Mouse (Mus musculus) lung, embryonic 14.5 days (tissue): Measurements from ENCODE around the gene Rpp14. TPM values are rescaled to one million over a fixed set of nuclear protein-coding genes. Genes with fewer than 3 reads are reported as not detected.

Experiments
- ATAC-seq: fragments of 200-750 bp; cut with Nextera tagmentation; 2 replicates; pipeline ENCODE4 v1.8.0; 2017; ENCODE audit warnings: mild to moderate bottlenecking, moderate TSS enrichment, moderate library complexity; ENCODE audit not compliant: insufficient read depth
- DNase-seq: peaks from one replicate; pipeline ENCODE4 v3.0.0-alpha.2; 2015
- H3K27ac ChIP-seq: fragments of 300-500 bp; sonication (generic); 2 replicates; pipeline ENCODE4 v1.5.1; 2014; ENCODE audit warnings: low read depth, mild to moderate bottlenecking, moderate library complexity
- H3K27me3 ChIP-seq: fragments of 300-500 bp; sonication (generic); 2 replicates; pipeline ENCODE4 v1.6.1; 2014; ENCODE audit warnings: low read length, control low read depth; ENCODE audit not compliant: insufficient read depth
- H3K36me3 ChIP-seq: fragments of 300-500 bp; sonication (generic); 2 replicates; pipeline ENCODE4 v1.6.1; 2014; ENCODE audit warnings: control low read depth; ENCODE audit not compliant: insufficient read depth
- H3K4me1 ChIP-seq: fragments of 300-500 bp; sonication (generic); 2 replicates; pipeline ENCODE4 v1.6.1; 2014; ENCODE audit warnings: antibody characterized with exemption, control low read depth; ENCODE audit not compliant: insufficient read depth
- H3K4me2 ChIP-seq: fragments of 300-500 bp; sonication (generic); 2 replicates; pipeline ENCODE4 v1.6.1; 2014; ENCODE audit warnings: mild to moderate bottlenecking
- H3K4me3 ChIP-seq: fragments of 300-500 bp; sonication (generic); 2 replicates; pipeline ENCODE4 v1.5.1; 2014; ENCODE audit warnings: low read depth, low read length
- H3K9ac ChIP-seq: fragments of 300-500 bp; sonication (generic); 2 replicates; pipeline ENCODE4 v1.6.1; 2014
- H3K9me3 ChIP-seq: fragments of 300-500 bp; sonication (generic); 2 replicates; pipeline ENCODE4 v1.6.1; 2016; ENCODE audit warnings: low read depth, low read length, control low read depth
- CTCF ChIP-seq: IDR thresholded peaks from 2 replicates; pipeline ENCODE4 v1.5.1; 2016; ENCODE audit warnings: antibody characterized with exemption, low read depth
- WGBS: fragments of 180-500 bp; shearing (Covaris S2); extraction: QIAGEN DNeasy Blood & Tissue Kit; methylation state at CpG from one replicate; pipeline ENCODE4 v1.1.7; 2014; 5-methylcytosine and 5-hydroxymethylcytosine counted together
- polyA plus RNA-seq: library from polyadenylated mRNA; unstranded; fragments of >200 nt; fragmentation: Nextera tagmentation; extraction: Ambion mirVana; gene quantifications from 2 replicates; pipeline ENCODE4 v1.2.1, GENCODE M21; 2014

Gene Rpp14
- polyA plus RNA-seq, 1 experiment from 2014 or later, result 60.1 TPM

DNA sequence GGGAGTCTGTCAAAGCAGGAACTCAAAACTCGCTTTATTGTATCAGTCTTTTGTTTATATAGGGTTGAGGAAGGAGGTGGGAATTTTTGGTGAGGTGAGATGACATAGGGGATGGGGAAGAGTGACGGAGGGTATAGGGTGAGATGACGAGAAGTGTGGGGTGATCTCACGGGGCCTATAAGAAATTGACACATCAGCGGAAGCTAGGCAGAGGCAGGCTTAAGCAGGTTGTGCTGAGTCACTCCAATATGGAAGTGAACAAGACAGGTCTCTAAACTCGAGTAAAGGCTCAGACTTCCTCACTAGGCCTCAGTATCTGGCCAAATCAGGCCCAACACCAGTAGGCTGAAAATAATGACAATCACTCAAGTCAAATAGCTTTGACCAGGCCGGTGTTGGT lies 20.2 kb upstream of the Rpp14 start:
- no peak for TF ChIP-seq CTCF
- Histone ChIP-seq H3K4me2 (no peak overlapping the region), H3K9ac (no peak overlapping the region), H3K27me3 (no peaks in the 10 kb centered on the region), H3K4me1 (no peaks in the 10 kb centered on the region), H3K9me3 (no peaks in the 10 kb centered on the region), H3K36me3 (no peaks in the 10 kb centered on the region), H3K27ac (no peak overlapping the region), H3K4me3 (no peak overlapping the region)
- no peak for ATAC-seq
- no peak for DNase-seq
- 88% methylated on average over 7 of the region's 7 CpGs for WGBS

DNA sequence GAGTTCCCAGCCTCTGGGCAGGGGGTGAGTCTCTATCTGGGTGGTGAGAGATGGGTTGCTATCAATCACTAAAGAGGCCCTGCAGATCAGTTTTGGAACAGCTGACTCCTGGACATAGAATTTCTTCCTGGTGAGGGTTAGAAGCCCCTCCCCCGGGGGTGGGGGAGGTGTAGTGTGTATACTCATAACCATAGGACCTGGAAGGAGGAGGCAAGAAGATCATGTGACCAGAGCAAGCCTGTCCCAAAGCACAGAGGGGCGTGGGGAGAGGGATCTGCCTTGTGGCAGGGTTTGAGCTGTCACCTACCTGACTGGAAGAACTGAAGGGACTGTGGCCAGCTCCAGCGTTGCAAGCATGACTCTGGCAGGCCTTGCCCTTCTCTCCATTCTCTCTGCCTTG lies 18.1 kb upstream of the Rpp14 start:
- no peaks in the 10 kb centered on the region for H3K36me3 ChIP-seq
- H3K9me3 ChIP-seq, result no peaks in the 10 kb centered on the region
- ATAC-seq, result 0 out of 2 replicates have a peak, but pooled peaks have one; percentile 47
- WGBS, result 23% methylated on average over 3 of the region's 3 CpGs
- H3K9ac ChIP-seq, result no peak overlapping the region
- H3K4me1 ChIP-seq, result no peaks in the 10 kb centered on the region
- no peaks in the 10 kb centered on the region for H3K27me3 ChIP-seq
- TF ChIP-seq CTCF, result no peak
- peak; percentile 4 for DNase-seq
- H3K4me2 ChIP-seq, result no peak overlapping the region
- no peak overlapping the region for H3K4me3 ChIP-seq
- no peak overlapping the region for H3K27ac ChIP-seq

DNA sequence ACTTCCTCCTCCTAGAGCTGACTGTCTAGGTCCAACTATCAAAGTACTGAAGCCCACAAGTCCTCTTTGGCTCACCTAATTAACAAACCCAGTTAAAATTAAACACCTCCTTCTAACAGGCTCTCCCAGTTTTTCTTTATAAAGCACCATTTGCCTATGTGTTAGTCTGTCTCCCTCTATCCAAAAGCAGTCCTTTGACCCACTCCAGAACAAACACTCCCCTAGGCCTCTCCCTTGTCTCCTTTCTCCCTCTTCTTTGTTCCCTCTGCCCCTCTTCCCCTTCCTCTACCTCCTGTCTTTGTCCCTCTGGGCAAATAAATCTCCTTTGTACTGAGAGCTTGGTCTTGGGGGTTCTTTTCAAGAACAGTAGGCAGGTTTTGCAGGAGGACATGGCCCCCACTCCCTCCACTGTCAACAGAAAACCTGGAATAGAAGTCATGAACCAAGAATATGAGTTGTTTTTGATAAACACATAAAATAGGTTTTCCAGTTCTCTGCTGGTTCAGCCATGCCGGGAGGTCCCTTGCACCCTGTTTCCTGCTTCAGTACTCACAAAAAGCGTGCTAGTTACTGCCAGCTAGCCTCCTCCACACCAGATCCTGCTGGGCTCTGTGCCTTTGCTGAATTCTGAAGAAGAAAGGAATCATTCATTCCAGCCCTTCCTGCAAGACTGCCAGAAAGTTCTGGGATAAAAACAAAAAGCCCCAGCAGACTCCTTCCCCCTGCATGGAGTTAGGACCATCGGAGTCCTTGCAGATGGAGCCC lies 17.4 kb upstream of the Rpp14 start:
- Histone ChIP-seq H3K9me3 (no peaks in the 10 kb centered on the region), H3K27ac (no peak overlapping the region), H3K27me3 (no peaks in the 10 kb centered on the region), H3K4me1 (no peaks in the 10 kb centered on the region), H3K9ac (no peak overlapping the region), H3K4me3 (no peak overlapping the region), H3K4me2 (no peak overlapping the region), H3K36me3 (no peaks in the 10 kb centered on the region)
- WGBS, result 59% methylated on average over 3 of the region's 3 CpGs
- ATAC-seq, result no peak
- DNase-seq, result no peak
- no peak for TF ChIP-seq CTCF

DNA sequence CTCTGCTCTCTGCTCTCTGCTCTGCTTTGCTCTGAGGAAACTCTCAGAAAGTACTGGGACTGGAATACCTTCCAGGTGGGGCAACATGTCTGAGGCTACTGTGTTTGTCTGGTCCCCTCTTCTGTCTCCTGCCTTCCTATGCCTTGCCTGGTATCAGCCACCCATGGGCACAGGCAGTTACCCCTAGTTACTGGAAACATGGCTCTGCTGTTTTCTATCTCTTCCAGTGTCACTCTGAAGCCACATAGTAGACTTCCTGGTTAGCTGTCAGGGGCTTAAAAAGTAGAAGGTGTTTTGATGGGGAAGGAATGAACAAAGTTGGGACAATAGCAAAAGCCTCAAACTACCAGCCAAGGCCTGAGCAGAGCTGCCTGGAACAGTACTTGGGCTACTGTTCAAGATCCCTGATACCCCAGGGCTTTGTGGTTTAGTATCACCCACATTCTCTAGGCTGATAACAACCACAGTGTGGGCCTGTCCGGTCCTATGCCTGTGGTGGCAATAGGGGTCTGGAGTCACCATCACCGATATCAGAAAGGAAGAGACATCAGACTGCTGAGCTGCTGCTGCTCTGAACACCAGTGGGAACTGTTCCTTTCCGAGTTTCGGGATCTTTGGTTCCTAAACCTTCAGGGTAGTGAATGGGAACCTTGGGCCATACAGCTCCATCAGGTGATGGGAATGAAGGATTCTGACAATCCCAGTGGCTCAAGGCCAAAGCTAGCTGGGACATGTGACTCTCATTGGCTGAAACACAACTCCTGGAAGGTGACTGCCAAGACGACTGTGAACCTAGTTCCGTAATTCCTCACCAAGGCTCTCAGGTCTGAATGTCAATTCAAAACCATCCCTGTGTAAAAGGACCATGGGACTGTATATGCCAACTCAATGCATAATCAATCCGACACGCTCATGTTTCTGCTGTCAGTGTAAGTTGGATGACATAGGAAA lies 16.1 kb upstream of the Rpp14 start:
- no peak overlapping the region for H3K4me2 ChIP-seq
- DNase-seq (no peak), ATAC-seq (no peak)
- WGBS, result 84% methylated on average over 8 of the region's 8 CpGs
- no peaks in the 10 kb centered on the region for H3K36me3 ChIP-seq
- no peak for TF ChIP-seq CTCF
- H3K27me3 ChIP-seq, result no peaks in the 10 kb centered on the region
- no peak overlapping the region for H3K27ac ChIP-seq
- H3K4me3 ChIP-seq, result no peak overlapping the region
- no peaks in the 10 kb centered on the region for H3K9me3 ChIP-seq
- H3K9ac ChIP-seq, result no peak overlapping the region
- no peaks in the 10 kb centered on the region for H3K4me1 ChIP-seq

DNA sequence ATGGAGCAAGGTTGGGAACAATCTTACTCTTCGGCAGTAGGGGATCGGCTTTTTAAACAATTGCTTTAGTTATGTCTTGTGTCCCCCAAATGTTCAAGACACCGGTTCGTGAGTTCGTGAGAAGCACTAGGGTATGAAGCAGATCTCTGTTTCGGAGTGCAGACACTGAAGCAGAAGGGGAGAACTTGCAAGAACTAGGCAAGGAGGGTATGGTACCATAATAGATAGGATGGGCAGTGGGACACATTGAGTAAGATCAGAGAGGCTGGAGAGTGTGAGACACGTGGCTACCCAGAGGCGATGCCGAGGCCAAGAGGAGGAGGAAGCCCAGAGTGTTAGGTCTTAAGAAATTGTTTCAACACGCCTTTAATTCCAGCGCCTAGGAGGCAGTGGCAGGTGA lies 551 bp downstream of the Rpp14 start:
- Histone ChIP-seq H3K4me1 (no peaks in the 10 kb centered on the region), H3K4me2 (peak overlapping the region; percentile 74), H3K9me3 (no peaks in the 10 kb centered on the region), H3K27me3 (no peaks in the 10 kb centered on the region), H3K9ac (peak overlapping the region; percentile 70), H3K36me3 (peaks cover 27% of the 10 kb centered on the region), H3K4me3 (peak overlapping the region; percentile 61), H3K27ac (peak overlapping the region; percentile 97)
- WGBS, result 3% methylated on average over 11 of the region's 11 CpGs
- TF ChIP-seq CTCF, result no peak
- DNase-seq (peak; percentile 45), ATAC-seq (peak; percentile 52)

DNA sequence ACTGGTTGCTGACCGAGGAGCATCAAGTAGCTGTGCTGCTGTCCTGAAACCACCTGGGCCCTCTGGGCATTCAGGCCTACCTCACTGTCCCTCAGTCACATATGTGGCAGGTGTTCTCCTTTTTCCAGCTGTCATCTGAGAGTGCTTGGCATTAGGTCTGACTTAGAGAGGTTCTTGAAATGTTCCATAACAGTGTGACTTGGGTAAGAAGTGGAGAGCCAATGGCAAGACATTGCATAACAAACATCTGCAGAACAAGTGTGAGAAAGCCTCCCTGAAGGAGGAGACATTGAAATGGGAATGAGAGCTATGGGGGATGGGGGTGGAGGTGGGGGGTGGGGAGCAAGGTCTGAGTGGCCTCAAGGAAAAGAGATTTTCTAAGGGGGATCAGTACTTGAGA lies 2.8 kb downstream of the Rpp14 start:
- Histone ChIP-seq H3K9me3 (no peaks in the 10 kb centered on the region), H3K4me2 (no peak overlapping the region), H3K9ac (no peak overlapping the region), H3K27me3 (no peaks in the 10 kb centered on the region), H3K36me3 (peaks cover 46% of the 10 kb centered on the region), H3K27ac (no peak overlapping the region), H3K4me1 (no peaks in the 10 kb centered on the region), H3K4me3 (no peak overlapping the region)
- DNase-seq (no peak), ATAC-seq (no peak)
- no peak for TF ChIP-seq CTCF
- 88% methylated on average over 1 of the region's 1 CpGs for WGBS

DNA sequence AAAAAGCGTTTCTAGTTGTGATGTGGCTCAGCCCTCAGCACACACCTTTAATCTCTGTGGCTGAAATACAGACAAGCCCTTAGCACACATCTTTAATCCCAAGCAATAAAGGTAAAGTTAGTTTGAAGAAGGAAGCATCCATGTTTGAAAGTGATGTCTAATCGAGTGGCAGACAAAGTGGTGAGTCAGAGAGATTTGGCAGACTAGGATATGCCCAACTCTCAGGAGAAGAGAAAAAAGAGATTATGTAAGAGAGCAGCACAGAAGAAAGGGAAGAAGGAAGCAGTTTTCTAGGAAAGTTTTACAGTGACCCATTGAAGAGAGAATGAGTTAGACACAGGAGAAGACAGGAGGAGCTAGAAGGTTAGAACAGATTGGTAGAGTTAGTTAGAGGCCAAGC lies 8.8 kb downstream of the Rpp14 start:
- no peak for TF ChIP-seq CTCF
- H3K9me3 ChIP-seq, result no peaks in the 10 kb centered on the region
- ATAC-seq, result no peak
- no peak overlapping the region for H3K4me3 ChIP-seq
- DNase-seq, result no peak
- no peak overlapping the region for H3K9ac ChIP-seq
- peaks cover 70% of the 10 kb centered on the region for H3K36me3 ChIP-seq
- H3K27me3 ChIP-seq, result no peaks in the 10 kb centered on the region
- WGBS, result 90% methylated on average over 2 of the region's 2 CpGs
- H3K4me2 ChIP-seq, result no peak overlapping the region
- H3K4me1 ChIP-seq, result no peaks in the 10 kb centered on the region
- no peak overlapping the region for H3K27ac ChIP-seq
